Mouse (Mus musculus): ENCODE measurements around the gene Cbr2. TPM values are rescaled to one million over a fixed set of nuclear protein-coding genes. Genes with fewer than 3 reads are reported as not detected.
"Not testable (repeated sequence)": the region's sequence is repeated elsewhere in the genome, so short reads cannot be mapped to it uniquely, and the experiment has no call there.

Cbr2 gene
- polyA plus RNA-seq, 1 experiment: not detected

DNA sequence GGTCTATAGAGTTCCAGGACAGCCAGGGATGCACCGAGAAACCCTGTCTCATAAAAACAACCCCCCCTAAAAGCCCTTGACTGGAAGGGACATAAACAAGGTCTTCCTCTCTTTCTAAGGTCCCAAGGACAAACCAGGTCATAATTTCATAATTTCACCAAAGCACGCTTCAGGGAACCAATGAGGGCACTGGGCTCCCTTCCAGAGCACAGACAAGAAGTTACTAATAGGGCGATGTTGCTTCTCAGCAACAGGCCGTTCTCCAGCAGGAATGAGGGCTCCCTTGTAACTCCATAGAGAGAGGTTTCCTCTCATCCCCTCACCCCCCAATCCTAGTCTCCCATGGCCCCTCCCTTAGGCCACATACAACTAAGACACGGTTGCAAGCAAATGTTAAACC is 9.1 kb upstream of the Cbr2 start:
- Histone ChIP-seq H3K27me3 (ENCODE audit: control insufficient read depth, insufficient read depth, low read length, poor library complexity, severe bottlenecking) (no peaks in the 10 kb centered on the region), H3K9ac (ENCODE audit: low read depth, poor library complexity, severe bottlenecking) (no peak overlapping the region), H3K4me1 (ENCODE audit: control insufficient read depth, insufficient read depth, low read length) (no peaks in the 10 kb centered on the region), H3K9me3 (replicated peaks; ENCODE audit: control insufficient read depth, insufficient read depth, low read length, poor library complexity, severe bottlenecking) (no peaks in the 10 kb centered on the region), H3K4me3 (ENCODE audit: low read depth, low read length) (no peak overlapping the region), H3K27ac (ENCODE audit: insufficient read depth, low read length) (no peak overlapping the region), H3K36me3 (ENCODE audit: control insufficient read depth, insufficient read depth, low read length, poor library complexity, severe bottlenecking) (no peaks in the 10 kb centered on the region)
- no peak for TF ChIP-seq EP300 (IDR thresholded peaks at IDR 0.05; ENCODE audit: insufficient read depth, low read depth, low read length)
- no peak for TF ChIP-seq CTCF (IDR thresholded peaks at IDR 0.05; ENCODE audit: low read depth, low read length)

DNA sequence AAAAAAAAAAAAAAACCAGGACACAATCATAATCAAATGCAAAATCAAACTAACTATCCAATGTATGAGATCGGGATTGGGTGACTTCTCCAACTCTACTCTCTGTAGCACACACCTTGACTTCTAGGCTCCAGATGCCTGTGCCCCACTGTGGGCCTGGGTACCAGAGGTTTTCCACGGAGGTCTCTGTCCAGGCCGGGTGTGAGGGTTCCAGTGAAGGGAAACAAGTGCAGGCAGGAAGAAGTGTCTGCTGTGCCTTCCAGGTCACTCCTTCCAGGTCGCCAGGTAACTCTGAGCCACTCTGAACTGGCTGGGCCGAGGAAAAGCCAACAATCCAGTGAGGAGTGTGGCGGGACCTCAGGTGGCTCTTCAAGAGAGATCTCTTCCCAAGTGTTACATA is 4.5 kb upstream of the Cbr2 start:
- H3K9ac ChIP-seq (ENCODE audit: low read depth, poor library complexity, severe bottlenecking): no peak overlapping the region
- H3K4me1 ChIP-seq (ENCODE audit: control insufficient read depth, insufficient read depth, low read length): no peaks in the 10 kb centered on the region
- H3K9me3 ChIP-seq (replicated peaks; ENCODE audit: control insufficient read depth, insufficient read depth, low read length, poor library complexity, severe bottlenecking): no peaks in the 10 kb centered on the region
- no peaks in the 10 kb centered on the region for H3K27me3 ChIP-seq (ENCODE audit: control insufficient read depth, insufficient read depth, low read length, poor library complexity, severe bottlenecking)
- no peak for TF ChIP-seq EP300 (IDR thresholded peaks at IDR 0.05; ENCODE audit: insufficient read depth, low read depth, low read length)
- no peak for TF ChIP-seq CTCF (IDR thresholded peaks at IDR 0.05; ENCODE audit: low read depth, low read length)
- no peak for TF ChIP-seq POLR2A (IDR thresholded peaks at IDR 0.05; ENCODE audit: insufficient read depth, low read length)
- no peak overlapping the region for H3K4me3 ChIP-seq (ENCODE audit: low read depth, low read length)
- no peak overlapping the region for H3K27ac ChIP-seq (ENCODE audit: insufficient read depth, low read length)
- no peaks in the 10 kb centered on the region for H3K36me3 ChIP-seq (ENCODE audit: control insufficient read depth, insufficient read depth, low read length, poor library complexity, severe bottlenecking)

DNA sequence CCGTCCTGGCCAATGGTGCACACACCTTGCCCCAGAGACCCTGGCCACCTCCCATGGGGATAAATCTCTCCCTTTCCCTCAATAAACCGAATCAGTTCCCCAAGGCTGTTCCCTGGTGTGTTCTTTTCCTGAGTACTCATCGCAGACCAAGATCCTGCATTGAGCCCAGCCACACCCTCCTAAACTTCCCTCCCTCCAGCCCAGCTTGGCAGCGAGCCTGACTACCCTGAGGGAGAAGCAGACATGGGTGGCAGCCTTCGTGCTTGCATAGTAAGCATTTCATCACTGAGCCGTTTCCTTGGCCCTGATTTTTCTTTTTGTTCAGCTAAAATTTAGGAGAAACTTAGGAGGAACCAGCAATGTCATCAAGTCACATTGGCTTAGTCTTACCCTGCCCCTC is 1.6 kb upstream of the Cbr2 start:
- Histone ChIP-seq H3K36me3 (ENCODE audit: control insufficient read depth, insufficient read depth, low read length, poor library complexity, severe bottlenecking) (no peaks in the 10 kb centered on the region), H3K9me3 (replicated peaks; ENCODE audit: control insufficient read depth, insufficient read depth, low read length, poor library complexity, severe bottlenecking) (no peaks in the 10 kb centered on the region), H3K27ac (ENCODE audit: insufficient read depth, low read length) (no peak overlapping the region), H3K4me1 (ENCODE audit: control insufficient read depth, insufficient read depth, low read length) (peaks cover 2% of the 10 kb centered on the region), H3K9ac (ENCODE audit: low read depth, poor library complexity, severe bottlenecking) (no peak overlapping the region), H3K27me3 (ENCODE audit: control insufficient read depth, insufficient read depth, low read length, poor library complexity, severe bottlenecking) (no peaks in the 10 kb centered on the region), H3K4me3 (ENCODE audit: low read depth, low read length) (no peak overlapping the region)
- TF ChIP-seq POLR2A (IDR thresholded peaks at IDR 0.05; ENCODE audit: insufficient read depth, low read length) (no peak), CTCF (IDR thresholded peaks at IDR 0.05; ENCODE audit: low read depth, low read length) (no peak), EP300 (IDR thresholded peaks at IDR 0.05; ENCODE audit: insufficient read depth, low read depth, low read length) (no peak)

DNA sequence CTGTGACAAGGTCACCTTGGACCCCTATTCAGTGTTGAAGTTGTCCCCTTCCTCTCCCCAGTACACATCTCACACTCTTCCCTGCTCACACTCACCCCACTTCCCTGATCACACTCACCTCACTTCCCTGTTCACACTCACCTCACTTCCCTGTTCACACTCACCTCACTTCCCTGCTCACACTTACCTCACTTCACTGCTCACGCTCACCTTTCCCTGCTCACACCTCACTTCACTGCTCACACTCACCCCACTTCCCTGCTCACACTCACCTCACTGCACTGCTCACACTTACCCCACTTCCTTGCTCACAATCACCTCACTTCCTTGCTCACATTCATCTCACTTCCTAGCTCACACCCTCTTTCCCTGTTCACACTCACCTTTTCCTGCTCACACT is 519 bp downstream of the Cbr2 start:
- no peak overlapping the region for H3K27ac ChIP-seq (ENCODE audit: insufficient read depth, low read length)
- no peaks in the 10 kb centered on the region for H3K36me3 ChIP-seq (ENCODE audit: control insufficient read depth, insufficient read depth, low read length, poor library complexity, severe bottlenecking)
- no peak for TF ChIP-seq POLR2A (IDR thresholded peaks at IDR 0.05; ENCODE audit: insufficient read depth, low read length)
- TF ChIP-seq CTCF (IDR thresholded peaks at IDR 0.05; ENCODE audit: low read depth, low read length): no peak
- TF ChIP-seq EP300 (IDR thresholded peaks at IDR 0.05; ENCODE audit: insufficient read depth, low read depth, low read length): no peak
- H3K4me1 ChIP-seq (ENCODE audit: control insufficient read depth, insufficient read depth, low read length): peaks cover 2% of the 10 kb centered on the region
- no peaks in the 10 kb centered on the region for H3K27me3 ChIP-seq (ENCODE audit: control insufficient read depth, insufficient read depth, low read length, poor library complexity, severe bottlenecking)
- H3K9ac ChIP-seq (ENCODE audit: low read depth, poor library complexity, severe bottlenecking): no peak overlapping the region
- H3K9me3 ChIP-seq (replicated peaks; ENCODE audit: control insufficient read depth, insufficient read depth, low read length, poor library complexity, severe bottlenecking): no peaks in the 10 kb centered on the region
- H3K4me3 ChIP-seq (ENCODE audit: low read depth, low read length): no peak overlapping the region

DNA sequence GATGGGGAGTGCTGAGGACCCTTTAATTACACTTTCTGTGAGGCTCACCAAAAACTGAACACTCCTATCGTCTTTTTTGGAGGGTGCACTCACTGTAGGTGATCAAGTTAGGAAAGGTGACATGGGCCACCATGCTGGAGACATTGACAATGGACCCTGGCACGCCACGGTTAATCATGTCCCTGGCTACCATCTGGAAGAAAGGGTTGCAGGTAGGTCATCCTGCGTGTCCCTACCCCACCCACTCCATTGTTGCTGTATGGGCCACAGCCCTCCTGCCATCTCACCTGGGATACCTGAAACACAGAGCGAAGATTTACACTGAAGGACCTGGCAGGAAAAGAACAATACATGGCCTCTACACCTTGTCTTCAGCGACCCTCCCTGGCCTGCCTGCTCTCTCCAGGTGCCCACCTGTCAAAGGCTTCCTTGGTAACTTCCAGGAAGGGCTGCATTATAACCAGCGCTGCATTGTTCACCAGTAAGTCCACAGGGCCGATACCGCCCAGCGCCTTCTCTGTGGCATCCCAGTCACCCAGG is 1.5 kb downstream of the Cbr2 start:
- Histone ChIP-seq H3K36me3 (ENCODE audit: control insufficient read depth, insufficient read depth, low read length, poor library complexity, severe bottlenecking) (peaks cover 4% of the 10 kb centered on the region), H3K9ac (ENCODE audit: low read depth, poor library complexity, severe bottlenecking) (no peak overlapping the region), H3K4me1 (ENCODE audit: control insufficient read depth, insufficient read depth, low read length) (peaks cover 2% of the 10 kb centered on the region), H3K9me3 (replicated peaks; ENCODE audit: control insufficient read depth, insufficient read depth, low read length, poor library complexity, severe bottlenecking) (no peaks in the 10 kb centered on the region), H3K4me3 (ENCODE audit: low read depth, low read length) (no peak overlapping the region), H3K27me3 (ENCODE audit: control insufficient read depth, insufficient read depth, low read length, poor library complexity, severe bottlenecking) (no peaks in the 10 kb centered on the region), H3K27ac (ENCODE audit: insufficient read depth, low read length) (no peak overlapping the region)
- TF ChIP-seq CTCF (IDR thresholded peaks at IDR 0.05; ENCODE audit: low read depth, low read length): no peak
- no peak for TF ChIP-seq EP300 (IDR thresholded peaks at IDR 0.05; ENCODE audit: insufficient read depth, low read depth, low read length)
- TF ChIP-seq POLR2A (IDR thresholded peaks at IDR 0.05; ENCODE audit: insufficient read depth, low read length): no peak

DNA sequence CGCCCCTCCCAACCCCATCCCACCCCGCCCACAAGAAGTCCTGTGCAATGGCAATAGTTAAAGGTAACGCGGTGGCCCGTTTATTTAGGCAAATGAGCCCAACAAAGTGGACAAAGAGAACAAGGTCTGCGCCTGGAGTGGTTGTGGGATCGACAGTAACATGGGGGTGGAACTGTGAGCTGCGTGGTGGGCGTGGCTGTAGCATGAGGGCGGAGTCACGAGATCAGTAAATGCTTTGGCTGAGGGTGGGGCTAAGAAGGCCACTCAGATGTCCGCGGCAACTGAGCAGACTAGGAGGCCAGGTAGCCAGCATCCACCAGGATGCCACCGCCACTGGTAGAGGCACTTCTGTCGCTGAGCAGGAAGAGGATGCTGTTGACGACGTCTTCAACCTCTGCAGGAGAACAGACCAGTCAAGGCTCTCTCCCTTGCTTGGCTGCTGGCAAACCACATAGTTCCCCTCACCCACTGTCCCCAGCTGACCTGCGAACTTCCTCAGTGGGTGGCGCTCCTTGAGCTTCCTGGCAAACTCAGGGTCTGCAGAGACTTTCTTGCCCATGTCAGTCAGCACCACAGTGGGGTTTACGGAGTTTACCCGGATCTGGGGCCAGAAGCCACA is 2.4 kb downstream of the Cbr2 start:
- H3K36me3 ChIP-seq (ENCODE audit: control insufficient read depth, insufficient read depth, low read length, poor library complexity, severe bottlenecking); H3K27me3 ChIP-seq (ENCODE audit: control insufficient read depth, insufficient read depth, low read length, poor library complexity, severe bottlenecking); H3K27ac ChIP-seq (ENCODE audit: insufficient read depth, low read length); H3K9me3 ChIP-seq (replicated peaks; ENCODE audit: control insufficient read depth, insufficient read depth, low read length, poor library complexity, severe bottlenecking); H3K4me1 ChIP-seq (ENCODE audit: control insufficient read depth, insufficient read depth, low read length): not testable (repeated sequence)
- Histone ChIP-seq H3K9ac (ENCODE audit: low read depth, poor library complexity, severe bottlenecking) (peak overlapping the region; percentile 17; the same call in 1 of the 2 replicates), H3K4me3 (ENCODE audit: low read depth, low read length) (peak overlapping the region; percentile 14; the same call in 1 of the 2 replicates)
- TF ChIP-seq EP300 (IDR thresholded peaks at IDR 0.05; ENCODE audit: insufficient read depth, low read depth, low read length): 0 out of 2 replicates have a peak, but pooled peaks have one; percentile 37
